Mouse (Mus musculus) midbrain, postnatal 0 days (tissue): ENCODE results near the gene Abca2. TPM values are rescaled to one million over a fixed set of nuclear protein-coding genes. Genes with fewer than 3 reads are reported as not detected.

Source experiments
- ATAC-seq: fragments of 200-750 bp; cut with Nextera tagmentation; 2 replicates; pipeline ENCODE4 v1.8.0; 2017; ENCODE audit warnings: moderate number of reproducible peaks, mild to moderate bottlenecking, moderate TSS enrichment, moderate library complexity; ENCODE audit not compliant: low FRiP score
- DNase-seq: peaks from one replicate; pipeline ENCODE4 v3.0.0-alpha.2; 2015; ENCODE audit warnings: low spot score
- H3K27ac ChIP-seq: fragments of 300-500 bp; sonication (generic); 2 replicates; pipeline ENCODE4 v1.5.1; 2014; ENCODE audit warnings: low read depth, mild to moderate bottlenecking, low read length, mixed read lengths
- H3K27me3 ChIP-seq: fragments of 300-500 bp; sonication (generic); 2 replicates; pipeline ENCODE4 v1.6.1; 2014; ENCODE audit warnings: low read length, control low read depth, mixed read lengths; ENCODE audit not compliant: insufficient read depth
- H3K36me3 ChIP-seq: fragments of 300-500 bp; sonication (generic); 2 replicates; pipeline ENCODE4 v1.6.1; 2014; ENCODE audit warnings: low read length, control low read depth, mixed read lengths; ENCODE audit not compliant: insufficient read depth
- H3K4me1 ChIP-seq: fragments of 300-500 bp; sonication (generic); 2 replicates; pipeline ENCODE4 v1.6.1; 2014; ENCODE audit warnings: mild to moderate bottlenecking, control low read depth, antibody characterized with exemption, low read length, mixed read lengths; ENCODE audit not compliant: insufficient read depth
- H3K4me2 ChIP-seq: fragments of 300-500 bp; sonication (generic); 2 replicates; pipeline ENCODE4 v1.6.1; 2014; ENCODE audit warnings: low read depth, mild to moderate bottlenecking, low read length, mixed read lengths; ENCODE audit not compliant: poor library complexity, severe bottlenecking
- H3K4me3 ChIP-seq: fragments of 300-500 bp; sonication (generic); 2 replicates; pipeline ENCODE4 v1.5.1; 2014; ENCODE audit warnings: low read depth, mild to moderate bottlenecking, low read length, moderate library complexity
- H3K9ac ChIP-seq: fragments of 300-500 bp; sonication (generic); replicated peaks from 2 replicates; pipeline ENCODE4 v1.6.1; 2014; ENCODE audit warnings: mild to moderate bottlenecking, low read length, moderate library complexity, mixed read lengths; ENCODE audit not compliant: poor library complexity, severe bottlenecking
- H3K9me3 ChIP-seq: fragments of 300-500 bp; sonication (generic); 2 replicates; pipeline ENCODE4 v1.6.1; 2016; ENCODE audit warnings: low read length, control low read depth
- CTCF ChIP-seq: IDR thresholded peaks from 2 replicates; pipeline ENCODE4 v1.5.1; 2016; ENCODE audit warnings: antibody characterized with exemption, mild to moderate bottlenecking
- WGBS: fragments of 180-500 bp; shearing (Covaris S2); extraction: QIAGEN DNeasy Blood & Tissue Kit; methylation state at CpG from one replicate; pipeline ENCODE4 v1.1.7; 2014; 5-methylcytosine and 5-hydroxymethylcytosine counted together
- polyA plus RNA-seq: library from polyadenylated mRNA; unstranded; fragments of >200 nt; fragmentation: Nextera tagmentation; extraction: Ambion mirVana; gene quantifications from 2 replicates; pipeline ENCODE4 v1.2.1, GENCODE M21; 2015
- total RNA-seq: library from RNA; depleted of rRNA; stranded (reverse); fragments of >200 nt; gene quantifications from 2 replicates; pipeline ENCODE4 v1.2.3, GENCODE M21; 2014

The Abca2 gene
- total and polyA plus RNA-seq, 2 experiments from 2014 or later, result 13.5 to 84.3 TPM

DNA sequence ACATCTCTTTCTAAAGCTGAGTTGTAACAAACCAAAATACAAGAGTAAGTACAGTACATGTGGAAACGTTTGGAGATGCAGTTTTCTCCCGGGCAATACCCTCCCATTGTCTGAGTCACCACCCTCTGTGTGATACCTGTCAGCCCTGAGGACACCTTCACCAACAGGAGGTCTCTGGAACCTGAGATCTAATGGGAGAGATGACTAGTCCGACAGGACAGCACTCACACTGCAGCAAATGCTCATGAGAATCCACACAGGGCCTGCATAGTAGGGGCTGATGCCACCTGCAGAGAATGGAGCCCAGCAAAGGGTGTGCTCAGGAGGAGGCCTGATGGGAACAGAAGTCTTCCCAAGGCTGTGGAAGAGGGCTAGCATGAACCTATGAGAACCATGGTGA is 32.9 kb downstream of the Abca2 start:
- no peak for TF ChIP-seq CTCF
- peak overlapping the region; percentile 86 for H3K27ac ChIP-seq
- H3K27me3 ChIP-seq, result no peaks in the 10 kb centered on the region
- WGBS, result 21% methylated on average over 3 of the region's 3 CpGs
- H3K36me3 ChIP-seq, result peaks cover 17% of the 10 kb centered on the region
- DNase-seq (no peak), ATAC-seq (no peak; the same call in 1 of the 2 replicates)
- peak overlapping the region; percentile 58 for H3K4me3 ChIP-seq
- no peaks in the 10 kb centered on the region for H3K9me3 ChIP-seq
- peaks cover 15% of the 10 kb centered on the region for H3K4me1 ChIP-seq
- peak overlapping the region; percentile 95 for H3K4me2 ChIP-seq
- peak overlapping the region; percentile 86 for H3K9ac ChIP-seq

DNA sequence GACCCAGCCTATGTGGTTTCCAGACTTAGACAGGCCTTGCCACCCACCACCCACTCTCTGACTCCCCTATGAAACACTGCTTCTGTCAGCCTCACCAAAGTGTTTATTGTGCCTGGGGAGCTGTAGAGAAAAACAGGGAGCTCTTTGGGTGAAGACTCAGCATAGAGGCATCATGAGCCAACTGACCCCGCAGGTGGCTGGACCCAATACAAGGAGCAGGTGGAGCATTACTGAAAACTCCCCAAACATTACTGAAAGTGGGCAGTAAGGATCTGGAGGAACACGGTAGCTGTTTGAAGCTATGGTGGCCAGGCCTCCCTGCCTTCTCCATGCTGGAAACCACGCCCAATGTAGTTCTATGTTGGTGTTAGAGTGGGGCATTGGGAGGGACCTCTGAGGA is 35.1 kb downstream of the Abca2 start:
- no peak for TF ChIP-seq CTCF
- Histone ChIP-seq H3K36me3 (peaks cover 8% of the 10 kb centered on the region), H3K4me1 (peaks cover 15% of the 10 kb centered on the region), H3K27ac (no peak overlapping the region), H3K9me3 (no peaks in the 10 kb centered on the region), H3K27me3 (no peaks in the 10 kb centered on the region), H3K4me2 (no peak overlapping the region), H3K4me3 (no peak overlapping the region), H3K9ac (no peak overlapping the region)
- WGBS, result 91% methylated on average over 3 of the region's 3 CpGs
- ATAC-seq (no peak), DNase-seq (no peak)

- Histone ChIP-seq H3K4me2 (no peak overlapping the region), H3K27ac (no peak overlapping the region), H3K9me3 (no peaks in the 10 kb centered on the region), H3K4me3 (no peak overlapping the region), H3K36me3 (no peaks in the 10 kb centered on the region), H3K27me3 (no peaks in the 10 kb centered on the region), H3K4me1 (peaks cover 4% of the 10 kb centered on the region; the same call in 1 of the 2 replicates), H3K9ac (no peak overlapping the region)
- ATAC-seq (no peak), DNase-seq (no peak)
- WGBS, result 87% methylated on average over 2 of the region's 2 CpGs
- no peak for TF ChIP-seq CTCF
Observed at GRCm38 (mm10) chr2:25465256-25465655, 36.8 kb downstream of the Abca2 start.

- ATAC-seq, result no peak; the same call in 1 of the 2 replicates
- no peaks in the 10 kb centered on the region for H3K27me3 ChIP-seq
- no peaks in the 10 kb centered on the region for H3K9me3 ChIP-seq
- H3K4me2 ChIP-seq, result no peak overlapping the region
- peaks cover 4% of the 10 kb centered on the region; the same call in 1 of the 2 replicates for H3K4me1 ChIP-seq
- no peak overlapping the region for H3K9ac ChIP-seq
- WGBS, result 42% methylated on average over 10 of the region's 10 CpGs
- no peak overlapping the region for H3K4me3 ChIP-seq
- peak; percentile 16 for DNase-seq
- H3K27ac ChIP-seq, result no peak overlapping the region
- no peak for TF ChIP-seq CTCF
- no peaks in the 10 kb centered on the region for H3K36me3 ChIP-seq
Observed at GRCm38 (mm10) chr2:25465816-25466635, 37.5 kb downstream of the Abca2 start.

DNA sequence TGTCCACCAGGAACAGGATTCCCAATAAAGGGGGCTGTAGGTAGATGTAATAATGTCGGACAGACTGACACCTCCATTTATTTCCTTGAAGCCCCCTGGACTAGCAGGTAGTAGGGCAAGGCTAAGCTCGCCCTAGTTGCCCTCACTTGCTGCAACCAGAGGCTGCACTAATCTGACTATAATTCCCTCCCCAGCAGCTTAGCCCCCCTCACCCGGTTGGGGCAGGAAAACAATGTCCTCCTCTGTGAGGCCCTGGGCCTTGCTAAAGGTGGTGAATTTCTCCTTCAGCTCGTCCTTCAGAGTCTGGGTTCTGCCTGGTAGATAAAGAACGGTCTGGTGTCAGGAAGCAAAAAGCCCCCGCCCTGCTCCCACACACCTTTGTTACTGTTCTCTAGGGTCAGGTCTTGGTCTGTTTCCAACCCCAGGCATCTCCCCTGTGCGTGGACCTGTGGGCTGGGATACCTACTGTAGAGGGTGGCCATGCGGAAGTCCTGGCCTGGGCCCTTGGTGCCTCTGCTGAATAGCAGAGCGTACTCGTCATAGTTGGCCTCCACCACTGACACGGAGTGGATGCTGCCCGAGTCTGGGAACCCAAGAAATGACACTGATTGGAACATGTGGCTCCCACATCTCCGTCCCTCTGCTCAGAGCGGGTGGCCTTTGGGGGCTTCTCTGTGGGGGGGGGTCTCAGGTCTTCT is 39.3 kb downstream of the Abca2 start:
- H3K9ac ChIP-seq, result no peak overlapping the region
- H3K27me3 ChIP-seq, result no peaks in the 10 kb centered on the region
- no peaks in the 10 kb centered on the region for H3K36me3 ChIP-seq
- 73% methylated on average over 14 of the region's 14 CpGs for WGBS
- DNase-seq (no peak), ATAC-seq (no peak)
- no peaks in the 10 kb centered on the region for H3K4me1 ChIP-seq
- H3K9me3 ChIP-seq, result no peaks in the 10 kb centered on the region
- H3K27ac ChIP-seq, result no peak overlapping the region
- H3K4me3 ChIP-seq, result no peak overlapping the region
- H3K4me2 ChIP-seq, result no peak overlapping the region
- no peak for TF ChIP-seq CTCF
